Mouse (Mus musculus): ENCODE measurements around the gene Pfdn2. TPM values are rescaled to one million over a fixed set of nuclear protein-coding genes. Genes with fewer than 3 reads are reported as not detected.

The Pfdn2 gene
- 121 TPM in 2 replicates for polyA plus RNA-seq (2012; rRNA removed)

DNA sequence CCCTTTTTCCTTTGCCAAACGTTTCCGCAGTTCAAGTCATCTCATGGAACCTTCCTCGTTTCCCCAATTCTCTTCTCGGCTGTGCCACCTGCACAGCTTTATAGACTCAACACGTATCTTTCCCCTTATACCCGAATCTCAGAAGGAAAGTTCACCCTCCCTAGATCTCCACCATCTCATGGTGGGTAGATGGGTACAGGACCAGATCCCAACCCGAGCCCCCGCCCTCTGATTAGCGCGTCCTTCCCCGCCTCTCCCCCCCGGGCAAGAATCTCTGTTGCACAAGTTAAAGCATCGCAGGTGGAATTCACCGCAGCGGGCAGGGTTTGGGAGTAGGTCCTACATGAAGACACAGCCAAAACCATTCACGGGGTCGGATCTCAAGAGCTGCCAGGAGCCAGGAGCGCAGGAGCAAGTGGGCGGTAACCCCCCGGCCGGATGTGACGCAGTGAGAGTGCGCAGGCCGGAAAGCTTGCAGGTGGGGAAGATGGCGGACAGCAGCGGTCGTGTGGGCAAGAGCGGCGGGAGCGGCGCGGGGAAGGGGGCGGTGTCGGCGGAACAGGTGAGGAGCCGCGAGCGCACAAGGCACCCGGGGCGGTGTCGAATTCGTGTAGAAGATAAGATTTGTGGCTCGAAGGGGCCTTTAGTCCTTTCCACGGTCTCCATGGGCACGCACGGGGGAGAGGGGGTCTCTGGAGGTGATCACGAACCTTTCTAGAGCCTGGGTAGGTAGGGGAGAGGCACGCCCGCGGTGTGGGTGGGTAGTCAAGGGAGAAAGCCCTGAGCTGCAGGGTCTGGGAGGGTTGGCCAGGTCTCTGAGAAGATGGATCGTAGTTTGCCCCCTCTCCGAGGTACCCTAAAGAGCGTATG is at the start of gene Pfdn2, which contains the start of gene Nit1:
Gene Pfdn2 (plus strand): TSS at position 446 of the 870 bp plus-strand sequence.
Gene Nit1 (minus strand): TSS at position 422 of the 870 bp plus-strand sequence.

DNA sequence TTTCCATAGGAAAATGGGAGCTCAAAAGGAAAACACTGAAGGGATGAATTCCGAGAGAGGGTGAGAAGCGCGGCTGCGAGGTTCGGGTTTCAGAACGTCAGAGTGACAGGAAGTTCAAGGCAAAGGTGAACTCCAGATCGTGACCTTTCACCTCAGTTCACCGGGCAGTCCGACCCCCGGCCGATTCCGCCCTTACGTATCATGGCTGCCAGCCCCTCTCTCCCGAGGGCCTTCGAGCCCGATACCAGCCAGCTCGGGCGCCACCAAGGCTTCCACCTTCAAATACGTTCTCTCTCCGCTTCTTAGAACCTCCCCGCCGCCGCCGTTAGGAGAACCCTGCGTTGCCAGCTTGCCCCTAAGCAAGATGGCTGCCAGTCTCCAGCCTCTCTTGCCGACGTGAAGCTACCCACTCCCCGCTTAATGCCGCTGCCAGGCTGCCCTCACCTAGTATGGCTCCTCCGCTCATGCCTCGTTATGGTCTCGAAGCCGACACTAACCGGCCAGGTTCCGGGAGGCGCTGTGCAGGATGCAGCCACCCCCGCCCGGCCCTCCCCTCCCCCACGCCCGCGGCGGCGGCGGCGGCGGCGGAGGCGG is 16.5 kb upstream of the Pfdn2 start, which contains the start of gene Dedd:
Gene Dedd (plus strand): TSS at position 307 of the 594 bp plus-strand sequence.

DNA sequence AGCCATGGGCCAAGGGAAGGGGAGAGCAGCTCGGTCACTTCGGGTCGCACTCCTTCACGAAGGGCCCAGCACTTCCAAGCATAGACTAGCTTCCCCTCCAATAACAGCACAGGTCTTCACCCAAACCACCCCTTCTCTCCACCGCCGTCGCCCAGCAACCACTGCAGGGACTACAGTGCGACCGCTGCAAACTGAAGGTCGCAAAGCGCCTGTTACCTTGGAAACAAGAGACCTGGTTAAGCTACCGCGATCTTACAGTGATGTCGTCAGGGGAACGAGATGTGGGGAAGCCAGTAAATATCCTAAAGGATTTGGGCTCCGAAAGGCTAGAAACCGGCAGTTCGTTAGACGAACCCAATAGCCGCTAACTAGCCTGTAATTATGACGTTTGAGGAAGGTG is 15.2 kb downstream of the Pfdn2 start, which contains the start of gene Klhdc9:
Gene Klhdc9 (minus strand): TSS at position 143 of the 400 bp plus-strand sequence.

DNA sequence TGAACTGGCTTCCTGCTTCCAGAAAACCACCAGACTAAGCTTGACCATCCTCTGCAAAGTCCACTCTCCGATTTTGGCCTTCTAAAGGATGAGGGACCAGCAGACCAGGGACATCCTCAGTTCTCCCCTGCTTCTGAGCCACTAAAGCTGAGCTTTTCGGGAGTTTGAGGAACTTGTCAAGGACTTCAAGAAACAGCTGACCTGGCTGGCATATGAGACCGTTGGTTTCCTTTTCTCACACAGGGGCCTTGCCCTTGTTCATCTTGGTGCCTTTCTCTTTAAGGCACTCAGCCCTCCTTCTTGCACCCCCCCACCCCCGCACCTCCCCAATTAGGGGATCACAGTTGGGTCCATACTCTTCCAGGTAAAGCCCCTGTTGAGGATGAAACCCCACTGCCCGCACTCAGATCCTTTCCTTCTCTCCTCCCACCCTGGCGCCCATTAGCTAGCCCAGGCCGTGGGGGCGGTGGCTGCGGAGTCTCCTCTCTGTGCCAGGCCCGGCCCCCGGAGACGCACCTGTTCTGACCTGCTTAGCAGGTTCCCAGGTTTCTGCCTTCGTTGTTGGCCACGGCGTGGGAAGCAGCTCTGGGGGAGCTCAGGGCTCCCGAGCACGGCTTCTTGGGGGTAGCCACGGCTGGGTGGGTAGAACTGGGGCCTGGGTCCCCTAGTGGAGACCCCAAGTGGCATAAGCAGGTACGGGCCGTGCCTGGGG is 24.5 kb downstream of the Pfdn2 start, which contains the start of gene Nectin4:
Gene Nectin4 (plus strand): TSS at position 255 of the 712 bp plus-strand sequence.

DNA sequence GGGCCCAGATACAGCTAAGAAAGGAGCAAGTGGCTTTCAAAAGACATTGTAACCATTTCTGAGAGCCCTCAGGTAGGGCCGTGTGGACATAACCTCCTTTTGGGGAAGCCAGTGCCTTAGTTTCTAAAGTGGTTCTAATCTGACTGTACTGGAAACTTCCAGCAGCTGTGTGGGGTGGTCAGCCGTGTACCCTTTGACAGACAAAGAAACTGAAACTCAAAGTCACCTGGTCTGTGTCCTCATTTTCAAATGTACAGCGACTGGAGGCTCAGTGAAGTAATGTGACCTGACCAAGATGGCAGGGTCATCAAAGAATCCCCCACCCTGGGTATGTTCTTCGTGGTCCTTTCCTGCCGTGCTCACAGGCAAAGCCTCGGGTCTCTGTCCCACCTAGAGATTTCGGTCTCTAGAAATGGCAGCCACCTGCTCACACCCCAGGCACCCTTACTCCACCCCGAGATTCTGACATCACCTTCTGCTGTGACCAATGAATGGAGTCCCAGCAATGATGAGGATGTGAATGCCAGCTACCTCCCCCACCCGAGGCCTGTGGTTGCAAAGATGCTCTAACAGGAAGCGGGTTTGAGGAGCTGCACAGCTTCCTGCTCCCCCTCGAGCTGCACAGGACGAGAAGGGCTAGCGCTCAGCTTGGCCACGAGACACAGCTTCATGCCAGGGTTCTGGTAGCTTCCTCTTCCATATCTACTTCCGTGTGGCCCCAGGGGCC is 43.1 kb downstream of the Pfdn2 start, which contains the start of gene Arhgap30:
Gene Arhgap30 (plus strand): TSS at position 579 of the 727 bp plus-strand sequence.

Other genes starting within 250 kb of the Pfdn2 start
- gene Cfap126, start 231.8 kb upstream of the Pfdn2 start, polyA plus RNA-seq (2012; rRNA removed) = 11.1 and 11.3 TPM in 2 replicates
- gene Sdhc, start 195.1 kb upstream of the Pfdn2 start, polyA plus RNA-seq (2012; rRNA removed) = 260 and 262 TPM in 2 replicates
- gene Mpz, start 195.0 kb upstream of the Pfdn2 start, polyA plus RNA-seq (2012; rRNA removed) = 3.0 and 10.7 TPM in 2 replicates
- gene Pcp4l1, start 149.4 kb upstream of the Pfdn2 start, polyA plus RNA-seq (2012; rRNA removed) = 16.8 and 17.0 TPM in 2 replicates
- 0.09 and 0.16 TPM in 2 replicates for gene Nr1i3, start 131.7 kb upstream of the Pfdn2 start, polyA plus RNA-seq (2012; rRNA removed)
- 34.4 and 36.0 TPM in 2 replicates for gene Tomm40l, start 123.2 kb upstream of the Pfdn2 start, polyA plus RNA-seq (2012; rRNA removed)
- gene Apoa2, start 120.6 kb upstream of the Pfdn2 start, polyA plus RNA-seq (2012; rRNA removed) = 2.5 and 3.0 TPM in 2 replicates
- 24.0 and 25.7 TPM in 2 replicates for gene Fcer1g, start 111.3 kb upstream of the Pfdn2 start, polyA plus RNA-seq (2012; rRNA removed)
- gene Adamts4, start 95.2 kb upstream of the Pfdn2 start, polyA plus RNA-seq (2012; rRNA removed) = 3.6 and 4.8 TPM in 2 replicates
- 169 and 171 TPM in 2 replicates for gene Ndufs2, start 94.3 kb upstream of the Pfdn2 start, polyA plus RNA-seq (2012; rRNA removed)
- gene B4galt3, start 75.3 kb upstream of the Pfdn2 start, polyA plus RNA-seq (2012; rRNA removed) = 91.4 and 95.1 TPM in 2 replicates
- 97.8 and 102 TPM in 2 replicates for gene Ppox, start 64.5 kb upstream of the Pfdn2 start, polyA plus RNA-seq (2012; rRNA removed)
- 118 and 126 TPM in 2 replicates for gene Usp21, start 57.7 kb upstream of the Pfdn2 start, polyA plus RNA-seq (2012; rRNA removed)
- gene Ufc1, start 50.6 kb upstream of the Pfdn2 start, polyA plus RNA-seq (2012; rRNA removed) = 57.9 and 63.4 TPM in 2 replicates
- 67.0 and 67.4 TPM in 2 replicates for gene Dedd, start 16.5 kb upstream of the Pfdn2 start, polyA plus RNA-seq (2012; rRNA removed)
- gene Nit1, start within 50 bp of the Pfdn2 start, polyA plus RNA-seq (2012; rRNA removed) = 62.0 and 69.0 TPM in 2 replicates
- gene Klhdc9, start 15.1 kb downstream of the Pfdn2 start, polyA plus RNA-seq (2012; rRNA removed) = 3.2 and 3.6 TPM in 2 replicates
- 1.1 and 3.1 TPM in 2 replicates for gene Nectin4, start 24.4 kb downstream of the Pfdn2 start, polyA plus RNA-seq (2012; rRNA removed)
- 0.92 and 1.1 TPM in 2 replicates for gene Arhgap30, start 43.3 kb downstream of the Pfdn2 start, polyA plus RNA-seq (2012; rRNA removed)
- gene Usf1, start 65.6 kb downstream of the Pfdn2 start, polyA plus RNA-seq (2012; rRNA removed) = 177 and 182 TPM in 2 replicates
- gene Tstd1, start 73.2 kb downstream of the Pfdn2 start, polyA plus RNA-seq (2012; rRNA removed) = 4.9 and 5.7 TPM in 2 replicates
- gene F11r, start 91.9 kb downstream of the Pfdn2 start, polyA plus RNA-seq (2012; rRNA removed) = 4.1 and 7.2 TPM in 2 replicates
- gene Alyref2, start 157.8 kb downstream of the Pfdn2 start, polyA plus RNA-seq (2012; rRNA removed) = 14.6 and 16.7 TPM in 2 replicates
- gene Itln1, start 189.6 kb downstream of the Pfdn2 start, polyA plus RNA-seq (2012; rRNA removed) = 0.06 TPM in 1 of 2 replicates, not detected in the other
- 0.04 TPM in 1 of 2 replicates, not detected in the other for gene Cd244a, start 213.5 kb downstream of the Pfdn2 start, polyA plus RNA-seq (2012; rRNA removed)

All from central nervous system, embryonic 14 days (tissue).